Mouse (Mus musculus) CH12F3 (cell line): ENCODE data around the gene Mpp4.

Source experiments
- in situ Hi-C: fragments of 300-500 bp; cut with MboI; formaldehyde crosslinking; loops from 2 replicates; pipeline ENCODE4 v1.14.3; 2020; ENCODE audit warnings: low sequenced_read_pairs

The Mpp4 gene

DNA sequence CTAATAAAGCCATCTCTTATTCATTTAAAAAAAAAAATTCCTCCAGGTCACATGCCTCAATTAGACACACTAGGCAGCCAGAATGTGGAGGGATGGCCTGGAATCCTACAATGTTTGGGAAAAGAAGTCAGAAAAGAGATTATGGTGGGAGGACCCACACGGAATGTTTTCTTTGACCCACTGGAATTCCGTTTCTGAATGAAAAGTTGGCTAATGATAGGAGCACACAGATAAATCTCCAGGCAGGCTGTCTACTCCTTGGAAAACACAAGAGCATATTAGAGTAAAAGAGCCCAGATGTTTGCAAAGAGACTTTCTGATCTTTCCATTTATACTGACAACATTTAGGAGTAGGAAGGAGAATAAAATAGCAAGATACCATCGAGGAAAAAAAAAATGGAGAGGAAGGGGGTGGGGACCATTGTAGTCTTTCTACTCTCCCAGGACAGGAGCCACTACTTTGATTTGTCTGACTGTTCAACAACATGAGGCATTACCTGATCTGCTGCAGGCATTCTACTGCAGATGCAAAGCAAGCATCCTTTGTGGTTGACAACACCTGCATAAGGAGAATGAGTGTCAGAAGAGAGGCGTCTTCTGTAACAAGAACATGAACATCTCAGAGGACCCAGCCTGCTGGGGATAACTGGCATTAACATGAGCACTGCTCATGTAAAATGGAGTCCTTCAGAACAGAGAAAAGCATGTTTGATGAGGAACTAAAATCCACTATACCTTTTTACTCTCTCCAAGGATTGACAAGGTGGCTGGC, 4.7 kb upstream of the Mpp4 start:
- in situ Hi-C loops = no loop called here

DNA sequence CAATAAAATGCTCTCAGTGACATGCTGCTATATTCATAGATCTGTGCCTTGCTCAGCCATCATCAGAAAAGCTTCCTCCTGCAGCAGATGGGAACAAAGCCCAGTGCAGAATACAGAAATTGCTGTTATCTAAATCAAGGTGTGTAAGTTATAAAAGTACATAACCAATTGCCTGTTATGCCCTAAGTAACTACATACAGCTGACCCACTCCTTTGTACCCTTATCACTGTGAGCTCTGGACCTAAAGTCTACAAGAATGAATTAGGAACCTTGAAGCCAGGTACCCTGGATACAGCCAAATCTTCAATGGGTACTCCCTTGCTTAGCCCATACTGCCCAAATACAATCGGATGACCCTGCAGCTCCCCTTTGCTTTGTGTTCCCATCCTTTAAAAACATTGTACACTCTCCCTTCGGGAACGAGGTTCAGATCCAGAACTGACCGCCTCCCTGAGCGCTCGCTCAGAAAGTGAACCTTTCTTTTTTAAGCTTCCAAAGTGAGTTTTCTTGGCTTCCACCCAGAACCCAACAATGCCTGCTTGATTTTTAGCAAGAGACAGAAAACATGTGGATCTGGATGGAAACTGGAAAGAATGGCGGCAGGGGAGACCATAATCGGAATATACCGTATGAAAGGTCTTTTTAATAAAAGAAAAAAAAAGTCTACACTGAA, 3.2 kb upstream of the Mpp4 start:
- in situ Hi-C loops = no loop called here

DNA sequence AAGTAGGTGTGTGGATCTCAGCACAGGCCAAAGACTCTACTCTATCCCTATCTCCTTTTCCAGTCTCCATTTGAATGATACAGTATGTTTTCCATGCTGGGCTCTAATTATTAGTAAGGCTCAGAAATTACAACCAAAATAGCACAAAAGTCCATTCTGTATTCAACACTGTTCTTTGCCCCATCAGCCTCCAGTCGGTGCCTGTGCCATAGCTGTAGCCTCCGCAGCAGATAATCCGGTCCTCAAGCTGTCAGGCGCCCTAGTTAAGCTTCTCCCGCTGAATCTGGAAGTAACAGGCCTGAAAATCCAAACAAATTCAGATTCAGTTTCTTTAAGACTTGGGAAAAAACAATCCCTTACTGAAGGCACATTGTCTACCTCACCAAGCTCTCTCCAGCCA, 729 bp upstream of the Mpp4 start:
- in situ Hi-C loops = no loop called here

DNA sequence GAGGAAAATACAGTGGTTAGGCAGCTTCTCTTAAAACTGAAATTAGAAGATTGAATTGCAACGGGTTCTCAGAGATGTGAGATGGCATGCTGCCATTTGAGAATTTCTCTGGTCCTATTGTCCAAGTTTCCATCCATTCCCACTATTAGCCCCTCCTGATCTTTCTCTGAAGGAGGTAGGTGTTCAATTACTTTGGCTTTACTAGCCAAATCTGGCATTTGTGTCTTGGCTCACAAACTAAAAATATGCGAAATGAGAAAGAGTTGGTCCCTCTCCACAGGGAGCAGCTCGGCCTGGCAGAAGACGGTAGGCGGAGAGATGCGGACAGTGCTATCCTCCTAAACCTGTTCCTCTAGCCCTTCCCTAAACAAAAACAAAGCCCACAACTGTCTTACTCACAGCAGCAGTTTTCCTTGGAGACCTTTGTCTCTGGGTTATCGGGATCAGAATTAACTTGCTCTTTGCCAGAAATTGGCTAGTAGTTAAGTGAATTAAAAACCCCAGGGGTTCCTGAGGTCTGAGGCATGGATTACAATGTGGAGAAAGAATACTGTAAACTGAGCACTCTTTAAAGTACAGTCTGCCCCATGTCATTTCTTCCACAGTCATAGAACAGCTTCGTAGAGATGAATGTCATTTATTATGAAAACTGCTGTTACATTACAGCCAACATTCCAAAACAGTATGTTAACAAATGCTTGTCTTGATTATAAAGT, 722 bp downstream of the Mpp4 start:
- in situ Hi-C loops = no loop called here

DNA sequence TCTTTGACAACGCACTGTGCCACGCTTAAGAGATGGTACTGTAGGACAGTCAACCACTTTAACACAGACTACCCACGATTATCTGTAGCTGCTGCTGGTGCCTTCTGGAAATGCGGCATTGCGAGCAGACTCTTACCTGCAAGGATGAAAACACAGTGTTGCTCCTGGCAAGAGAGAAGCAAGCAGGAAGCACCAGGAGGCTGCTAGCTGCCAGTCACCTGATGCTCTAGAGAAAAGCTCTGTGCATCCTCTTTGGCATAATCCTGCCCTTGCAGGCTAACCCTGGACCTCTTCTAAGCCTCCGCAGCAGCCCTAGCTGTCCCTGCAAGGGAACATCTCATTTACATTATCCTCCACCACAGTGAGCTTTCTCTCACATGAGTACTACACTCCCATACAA, 1.8 kb downstream of the Mpp4 start:
- in situ Hi-C loops = no loop called here

DNA sequence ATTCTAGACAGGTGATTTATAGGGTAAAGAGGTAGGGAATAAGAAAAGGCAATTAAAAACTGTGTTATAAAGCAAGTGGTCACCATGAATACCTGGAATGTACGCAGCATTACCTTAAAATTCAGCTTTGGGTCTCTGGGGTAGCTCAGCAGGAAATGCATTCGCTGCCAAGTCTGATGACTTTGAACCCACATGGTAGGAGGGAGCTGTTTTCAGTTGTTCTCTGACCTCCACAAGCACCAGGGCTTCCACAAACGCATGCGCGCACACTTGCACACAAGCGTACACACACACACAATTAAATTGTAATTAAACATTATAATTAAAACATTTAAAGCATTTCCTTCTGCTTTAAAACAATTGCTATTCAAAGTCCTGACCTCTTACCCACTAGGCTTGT, 2.3 kb downstream of the Mpp4 start:
- in situ Hi-C loops = no loop called here

DNA sequence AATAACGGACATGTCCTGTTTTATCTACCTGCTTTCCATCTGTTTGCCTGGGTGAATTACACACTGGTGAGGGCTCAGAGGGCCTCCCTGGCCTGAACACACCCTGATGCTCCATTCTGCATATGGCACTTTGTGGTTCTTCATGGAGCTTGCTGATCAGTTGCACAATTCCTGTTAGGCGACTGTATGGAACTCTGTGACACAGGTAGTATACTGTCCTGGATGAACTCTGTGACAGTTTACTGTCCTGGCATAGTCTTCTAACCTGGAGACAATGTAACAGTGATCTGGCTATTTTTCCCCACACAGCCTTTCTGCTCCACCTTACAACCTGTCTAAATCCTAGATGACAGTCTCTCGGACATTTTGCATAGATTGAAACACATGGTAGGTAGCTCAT, 4.1 kb downstream of the Mpp4 start:
- in situ Hi-C loops = no loop called here

DNA sequence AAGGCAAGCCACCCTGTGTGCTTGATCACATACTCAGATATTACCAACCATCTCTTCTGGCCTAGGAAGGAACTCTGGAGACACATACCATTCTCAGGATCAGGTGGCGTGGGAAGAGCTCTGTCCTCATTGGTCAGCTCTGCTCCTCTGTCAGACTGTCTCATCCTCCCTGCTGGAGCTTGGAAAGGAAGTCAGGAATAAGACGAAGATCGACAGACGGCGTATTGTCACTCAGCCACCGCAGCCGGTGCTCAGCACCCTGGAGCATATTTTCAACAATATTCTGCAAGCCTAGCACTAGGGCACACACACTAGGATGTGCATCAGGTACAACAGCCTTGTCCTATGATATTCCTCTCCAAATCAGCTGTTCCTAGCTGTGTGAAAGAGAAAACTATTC, 4.7 kb downstream of the Mpp4 start:
- in situ Hi-C loops = no loop called here

DNA sequence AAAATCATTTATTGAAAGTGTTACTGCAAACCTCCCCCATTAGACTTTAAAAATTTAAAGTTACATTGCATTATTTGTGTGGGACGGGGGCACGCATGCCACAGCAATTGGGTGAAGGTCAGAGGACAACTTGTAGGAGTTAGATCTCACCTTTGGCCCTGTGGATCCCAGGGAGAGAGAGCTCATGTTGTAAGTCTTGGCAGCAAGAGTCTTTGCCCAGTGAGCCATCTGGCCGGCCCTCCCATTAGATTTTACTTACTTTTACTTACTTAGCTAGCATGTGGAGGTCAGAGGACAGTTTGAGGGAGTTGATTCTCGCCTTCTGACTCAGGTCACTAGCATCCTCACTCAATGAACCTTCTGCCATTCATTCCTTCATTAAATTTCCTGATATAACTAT, 5.3 kb downstream of the Mpp4 start:
- in situ Hi-C loops = no loop called here

DNA sequence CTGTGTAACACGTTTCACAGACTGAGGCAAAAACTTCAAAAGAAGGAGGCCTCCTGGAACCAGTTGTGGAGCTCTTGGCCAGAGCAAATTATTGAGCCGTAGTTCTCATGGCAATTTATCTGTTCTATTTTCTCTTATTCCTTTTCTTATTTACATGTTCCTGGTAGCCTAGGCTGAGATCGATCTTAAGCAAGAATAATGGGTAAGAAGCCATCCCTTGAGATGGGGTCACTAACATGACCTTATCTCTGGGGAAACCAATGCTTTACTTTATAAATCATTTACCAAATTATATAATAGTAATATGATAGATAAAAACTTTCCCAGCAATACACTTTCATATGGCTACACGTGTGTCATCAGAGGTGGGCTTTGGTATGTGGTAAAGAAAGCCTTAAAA, 10.8 kb downstream of the Mpp4 start:
- in situ Hi-C loops = no loop called here

DNA sequence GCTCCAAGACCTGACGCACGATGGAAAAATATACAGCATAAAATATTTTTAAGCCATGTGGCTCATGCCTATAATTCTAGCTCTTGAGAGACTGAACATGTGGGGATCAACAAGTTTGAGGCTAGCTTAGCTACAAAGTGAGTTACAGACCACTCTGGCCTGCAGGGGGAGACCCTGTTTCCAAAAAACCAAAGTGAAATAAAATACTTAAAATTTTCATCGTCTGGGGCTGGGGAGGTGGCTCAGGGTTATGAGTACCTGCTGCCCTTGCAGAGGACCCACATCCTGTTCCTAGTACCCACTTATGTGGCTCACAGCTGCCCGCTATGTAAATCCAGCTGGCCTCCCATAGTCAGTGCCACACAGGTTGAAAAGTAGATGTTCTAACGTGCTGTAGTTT, 12.6 kb downstream of the Mpp4 start:
- in situ Hi-C loops = no loop called here

DNA sequence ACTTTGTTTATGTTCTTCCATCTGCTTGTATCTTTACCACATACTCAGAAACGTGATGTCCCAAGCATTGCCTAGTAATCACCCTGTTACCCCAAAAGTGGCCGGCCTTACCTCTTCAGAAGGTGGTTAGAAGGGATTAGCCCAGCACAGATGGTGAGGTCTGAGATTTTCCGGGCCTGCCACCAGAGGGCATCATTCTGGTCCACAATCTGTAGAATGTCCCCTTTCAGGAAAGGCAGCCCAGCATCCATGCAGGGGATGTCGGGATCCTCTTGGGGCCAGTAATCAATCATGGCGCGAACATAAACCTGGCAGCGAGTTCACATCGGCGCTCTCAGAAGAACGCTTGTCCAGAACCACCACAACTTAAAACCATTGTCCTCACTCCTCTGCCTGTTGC, 18.6 kb downstream of the Mpp4 start:
- in situ Hi-C loops = loop anchor here (25.0 kb wide), 1 partner anchor 382 kb away; no protein-coding TSS in a partner anchor

DNA sequence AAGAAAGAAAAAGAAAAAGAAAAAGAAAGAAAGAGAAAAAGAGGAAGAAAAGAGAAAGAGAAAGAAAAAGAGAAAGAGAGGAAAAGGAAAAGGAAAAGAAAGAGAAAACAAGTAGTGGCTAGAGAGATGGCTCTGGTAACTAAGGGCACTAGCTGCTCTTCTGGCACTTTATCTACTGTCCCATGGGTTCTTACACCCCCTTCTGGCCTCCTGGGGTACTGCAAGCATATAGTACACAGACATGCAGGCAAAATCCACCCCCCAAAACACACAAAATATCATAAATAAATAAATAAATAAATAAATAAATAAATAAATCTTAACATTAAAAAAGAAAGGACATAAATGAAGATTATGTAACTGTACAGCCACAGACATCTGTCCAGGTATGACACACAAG, 20.4 kb downstream of the Mpp4 start:
- in situ Hi-C loops = loop anchor here (25.0 kb wide), 1 partner anchor 381 kb away; no protein-coding TSS in a partner anchor

DNA sequence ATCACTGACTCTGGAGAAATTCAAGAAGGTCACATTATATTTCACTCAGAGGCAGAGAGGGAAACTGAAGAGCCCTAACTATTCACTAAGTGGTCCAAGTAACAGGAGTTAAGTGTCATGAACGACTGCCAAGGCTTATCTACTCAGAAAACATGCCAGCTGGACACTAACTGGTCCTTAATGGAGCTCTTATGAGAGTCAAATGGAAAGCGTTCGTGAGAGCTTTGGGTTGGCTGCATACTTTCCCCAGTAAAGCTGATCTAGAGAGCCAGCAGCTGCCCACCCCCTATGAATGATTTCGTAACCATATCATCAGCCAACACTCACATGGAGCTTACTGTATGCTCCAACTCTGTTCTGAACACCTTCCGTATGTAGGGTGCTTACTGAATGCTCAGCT, 28.8 kb downstream of the Mpp4 start:
- in situ Hi-C loops = loop anchor here (25.0 kb wide), 1 partner anchor 372 kb away; no protein-coding TSS in a partner anchor

DNA sequence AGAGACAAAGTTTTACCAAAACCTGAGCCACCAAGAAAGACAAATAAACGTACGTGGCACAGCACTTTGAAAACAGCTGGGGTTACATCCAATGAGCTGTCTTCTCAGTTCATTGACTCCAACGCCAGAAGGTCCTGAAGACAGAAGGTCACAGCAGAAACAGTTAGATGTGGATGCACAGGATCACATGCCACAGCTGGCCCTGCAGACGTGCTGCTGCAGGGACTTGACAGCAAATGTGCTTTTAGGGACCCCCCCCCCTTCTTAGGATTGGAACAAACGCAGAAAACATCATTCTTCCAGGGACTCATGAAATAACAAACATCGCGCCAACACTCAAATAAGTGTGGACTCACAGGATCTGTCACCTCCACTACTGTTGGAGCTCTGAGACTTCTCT, 34.3 kb downstream of the Mpp4 start:
- in situ Hi-C loops = loop anchor here (25.0 kb wide), 1 partner anchor 367 kb away; no protein-coding TSS in a partner anchor

DNA sequence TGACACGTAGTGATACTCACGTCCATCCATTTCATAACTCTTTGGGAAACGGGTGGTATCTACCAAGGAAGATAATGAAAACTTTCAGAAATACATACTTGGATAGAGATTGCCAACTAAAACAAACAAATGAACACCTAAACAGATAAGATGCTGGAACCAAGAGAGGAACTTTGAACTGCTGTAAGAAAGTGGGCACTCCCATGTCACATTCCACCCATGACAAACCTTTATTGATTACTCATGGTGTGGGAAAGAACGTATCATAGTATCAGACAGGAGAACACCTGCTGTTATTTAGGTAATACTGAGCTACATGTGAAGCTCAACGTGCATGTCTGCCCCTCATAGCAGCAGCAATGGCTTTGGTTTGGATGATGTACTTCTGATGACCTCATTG, 37.6 kb downstream of the Mpp4 start:
- in situ Hi-C loops = loop anchor here (25.0 kb wide), 1 partner anchor 363 kb away; no protein-coding TSS in a partner anchor

DNA sequence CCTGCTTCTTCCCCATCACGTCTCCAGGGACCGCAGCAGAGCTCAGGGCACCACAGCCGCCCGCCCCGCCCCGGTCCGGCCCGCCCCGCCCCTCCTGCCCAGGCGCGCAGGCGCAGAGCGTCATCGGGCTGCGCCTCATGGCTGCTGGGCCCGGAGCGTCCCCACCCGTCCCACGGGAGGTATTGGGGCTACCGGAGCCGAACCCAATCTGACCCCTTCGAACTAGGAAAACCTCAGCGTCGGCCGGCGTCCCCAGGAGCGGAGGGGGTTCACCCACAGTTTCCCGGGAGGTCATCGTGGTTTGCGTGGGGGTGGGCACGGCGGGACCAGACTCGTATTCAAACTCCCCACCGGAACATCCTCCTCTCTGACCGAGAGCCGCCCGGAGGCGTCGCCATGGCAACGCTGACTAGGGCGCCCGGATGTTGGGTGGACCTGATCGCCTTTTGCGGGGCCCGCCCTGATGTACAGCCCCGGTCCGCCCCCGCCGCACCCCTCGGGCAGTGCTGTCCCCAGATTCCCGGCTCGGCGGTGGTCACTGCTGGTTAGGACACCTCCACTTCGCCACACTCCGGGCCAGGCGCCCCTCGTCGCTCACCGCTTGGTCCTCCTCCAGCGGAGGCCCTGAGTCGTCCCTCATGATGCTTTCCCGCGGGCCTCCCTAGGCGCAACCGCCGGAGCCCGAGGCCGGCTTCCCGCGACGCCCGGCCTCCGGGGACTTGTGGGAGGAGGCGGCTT, 43.3 kb downstream of the Mpp4 start, which contains the start of gene Tmem237:
Gene Tmem237 (minus strand): TSS at position 689 of the 738 bp plus-strand sequence.
- in situ Hi-C loops = no loop called here

DNA sequence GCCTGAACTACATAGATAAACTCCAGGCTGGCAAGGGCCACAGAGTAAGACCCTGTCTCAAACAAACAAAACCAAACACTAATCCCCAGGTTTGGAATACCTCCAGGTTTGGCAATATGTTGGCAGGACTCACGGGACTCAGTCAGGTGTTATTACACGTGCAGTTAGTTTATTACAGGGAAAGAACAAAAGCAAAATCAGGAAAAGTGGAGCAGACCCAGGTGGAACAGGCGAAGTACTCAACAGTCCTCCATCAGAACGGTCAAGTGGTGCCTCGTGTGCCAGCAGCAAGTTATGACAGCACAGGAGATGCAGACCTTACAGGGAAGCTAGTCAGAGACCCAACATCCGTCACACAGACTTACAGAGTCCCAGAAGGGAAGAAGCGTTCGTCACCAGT, 52.7 kb downstream of the Mpp4 start:
- in situ Hi-C loops = no loop called here

DNA sequence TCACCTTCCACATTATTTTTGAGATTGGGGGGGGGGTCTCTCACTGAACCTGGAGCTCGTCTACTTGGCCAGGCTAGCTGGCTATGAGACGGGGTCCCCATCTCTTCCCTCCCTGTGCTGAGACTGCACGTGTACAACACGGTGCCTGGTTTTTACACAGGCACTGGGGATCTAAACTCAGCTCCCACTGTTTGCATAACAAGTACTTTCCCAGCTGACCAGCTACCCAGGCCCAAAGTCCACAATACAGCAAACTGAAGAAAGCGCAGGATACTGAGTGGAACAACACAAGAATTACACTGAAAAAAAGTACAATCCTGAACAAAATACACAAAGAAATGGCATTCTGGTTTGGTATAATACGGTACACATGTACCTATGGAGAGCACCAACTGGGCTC, 61.1 kb downstream of the Mpp4 start:
- in situ Hi-C loops = no loop called here

DNA sequence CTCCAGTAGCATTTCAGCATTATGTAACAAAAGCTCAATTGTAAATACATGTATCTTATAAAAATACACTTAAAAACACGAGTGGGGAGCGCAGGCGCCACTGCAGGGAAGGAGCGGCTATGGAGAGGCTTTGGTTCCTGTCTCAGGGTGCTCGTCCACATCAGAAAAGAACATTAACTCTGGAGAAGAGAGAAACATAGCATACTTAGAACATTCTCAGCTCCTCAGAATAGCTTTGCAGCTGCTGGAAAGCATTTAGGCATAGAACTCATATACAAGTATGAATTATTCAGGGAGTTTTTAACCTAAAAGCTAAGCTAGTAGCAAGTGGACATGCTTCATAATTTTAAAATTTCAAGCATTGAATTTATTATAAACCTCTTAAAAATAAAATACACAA, 62.2 kb downstream of the Mpp4 start:
- in situ Hi-C loops = no loop called here

DNA sequence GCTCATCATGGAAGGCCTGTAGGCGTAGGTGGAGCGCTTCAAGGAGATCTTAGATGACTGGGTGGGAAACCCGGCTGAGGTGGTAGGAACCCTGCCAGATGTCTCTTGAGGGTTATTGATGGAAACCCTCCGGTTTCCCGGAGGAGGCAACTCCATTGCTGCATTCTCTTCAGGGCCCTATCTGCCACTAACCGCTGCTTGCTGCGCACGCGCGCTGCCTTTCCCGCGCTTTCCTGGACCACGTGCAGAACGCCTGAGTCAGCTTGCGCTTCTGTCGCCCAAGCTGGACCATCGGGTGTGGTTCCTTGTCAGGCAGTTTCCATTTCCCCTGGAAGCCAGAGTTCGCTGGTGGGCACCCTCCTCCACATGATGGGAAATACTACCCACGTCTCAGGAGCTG, 68.5 kb downstream of the Mpp4 start, which contains the start of gene C2cd6:
Gene C2cd6 (minus strand): TSS at position 196 of the 400 bp plus-strand sequence.
- in situ Hi-C loops = no loop called here
